Mouse (Mus musculus) kidney, postnatal 10 days (tissue): ENCODE results near the gene Zfp664.

Source experiments
- DNase-seq: peaks from one replicate; pipeline ENCODE4 v3.0.0; 2021; ENCODE audit warnings: mixed read lengths

Gene Zfp664

GRCm38 (mm10) chr5:124873096-124873495 lies 10.6 kb downstream of the Zfp664 start:
- DNase-seq, result no peak

- DNase-seq, result no peak
These were observed 11.6 kb downstream of the Zfp664 start for GRCm38 (mm10) chr5:124873890-124874601.

DNA sequence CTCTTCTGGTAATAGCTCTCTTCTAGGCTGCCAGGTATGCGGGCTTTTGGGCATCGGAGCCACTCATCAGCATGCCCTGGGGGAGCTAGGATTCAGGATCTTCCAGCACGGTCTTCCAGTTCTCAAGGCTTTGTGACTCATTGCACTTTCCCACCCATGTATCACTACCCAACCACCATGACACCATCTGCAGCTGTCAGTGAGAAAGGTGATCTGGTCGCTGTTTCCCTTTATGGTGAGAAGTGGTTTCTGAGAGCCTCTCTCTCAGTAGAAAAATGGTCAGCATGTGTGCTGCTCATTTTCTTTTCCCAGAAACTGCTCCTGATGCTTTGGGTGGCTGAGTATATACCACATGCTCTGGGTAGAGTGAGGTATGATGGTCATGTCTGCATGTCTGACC lies 16.8 kb downstream of the Zfp664 start:
- no peak for DNase-seq

DNA sequence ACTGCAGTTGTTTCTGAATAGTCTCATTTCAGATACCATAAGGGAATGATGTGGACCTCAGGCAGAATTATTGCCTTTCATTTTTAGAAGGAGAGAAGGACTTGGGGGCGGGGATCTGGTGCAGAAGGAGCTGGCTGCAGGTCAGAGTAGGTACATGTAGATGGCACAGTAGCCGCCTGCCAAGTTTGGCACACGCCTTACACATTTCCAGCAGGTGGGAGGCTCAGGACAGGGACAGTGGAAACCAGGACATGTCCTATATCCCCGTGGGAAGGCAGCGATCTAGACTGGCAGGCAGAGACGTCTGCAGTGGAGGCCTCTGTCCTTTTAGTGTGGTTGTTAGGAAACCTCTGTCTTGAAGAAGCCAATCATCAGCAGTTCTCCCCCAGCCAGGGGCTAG lies 17.3 kb downstream of the Zfp664 start:
- no peak for DNase-seq

DNA sequence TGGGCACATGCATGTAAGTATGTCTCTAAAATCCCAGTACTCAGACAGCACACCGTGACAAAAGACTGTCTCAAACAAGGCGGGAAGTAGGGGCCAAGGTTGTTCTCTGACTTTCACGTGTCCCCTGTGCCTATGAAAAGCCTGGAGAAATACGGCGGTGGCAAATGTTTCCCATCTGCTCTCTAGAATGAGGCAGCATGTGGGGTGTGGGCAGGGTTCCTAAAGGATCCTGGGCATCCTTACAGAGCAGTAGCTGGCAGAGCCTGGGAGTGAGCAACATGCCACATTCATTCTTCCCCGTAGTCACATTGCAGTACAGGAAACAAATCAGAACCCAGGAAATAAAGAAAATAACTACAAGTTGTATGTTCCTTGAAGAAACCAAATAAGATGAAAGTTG lies 21.4 kb downstream of the Zfp664 start:
- no peak for DNase-seq

DNA sequence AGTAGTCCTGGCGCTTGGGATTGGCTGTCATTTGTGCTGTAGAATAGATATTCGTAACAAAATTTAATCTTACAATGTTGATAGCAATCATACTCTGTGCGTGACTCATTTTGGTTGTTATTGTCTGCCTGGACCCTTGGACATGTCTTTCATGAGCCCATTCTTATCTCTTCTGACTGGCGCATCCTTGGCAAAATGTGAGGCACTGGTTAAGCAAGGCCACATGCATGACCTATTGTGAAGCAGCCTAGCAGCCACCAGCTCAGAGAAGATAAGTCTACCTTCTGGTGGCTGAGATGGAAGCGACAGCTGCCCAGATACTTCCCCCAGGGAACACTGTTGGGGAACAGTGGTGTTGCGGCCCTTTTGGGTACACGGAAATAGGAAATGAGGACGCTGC lies 26.2 kb downstream of the Zfp664 start:
- DNase-seq, result no peak

DNA sequence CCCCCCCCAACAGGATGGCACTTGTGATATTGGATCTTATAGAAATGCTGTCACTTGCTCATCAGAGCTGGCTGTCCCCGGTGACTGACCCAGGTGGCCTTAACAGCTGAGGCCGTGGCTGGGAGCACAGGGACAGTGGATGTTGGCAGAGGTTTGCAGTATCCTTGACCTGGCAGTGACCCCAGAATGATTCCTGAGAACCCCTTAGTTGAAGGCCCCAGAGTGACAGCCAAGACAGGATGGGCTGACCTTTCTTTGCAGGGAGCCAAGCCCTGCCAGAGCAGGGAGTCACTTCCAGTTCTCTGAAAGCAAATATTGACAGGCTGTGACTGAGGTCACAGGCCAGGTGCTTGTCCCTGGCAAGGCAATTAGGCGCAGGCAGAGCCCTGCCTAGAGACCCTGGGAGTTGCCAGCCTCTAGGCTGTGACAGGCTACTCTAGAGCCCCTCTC lies 29.5 kb downstream of the Zfp664 start:
- DNase-seq, result no peak

DNA sequence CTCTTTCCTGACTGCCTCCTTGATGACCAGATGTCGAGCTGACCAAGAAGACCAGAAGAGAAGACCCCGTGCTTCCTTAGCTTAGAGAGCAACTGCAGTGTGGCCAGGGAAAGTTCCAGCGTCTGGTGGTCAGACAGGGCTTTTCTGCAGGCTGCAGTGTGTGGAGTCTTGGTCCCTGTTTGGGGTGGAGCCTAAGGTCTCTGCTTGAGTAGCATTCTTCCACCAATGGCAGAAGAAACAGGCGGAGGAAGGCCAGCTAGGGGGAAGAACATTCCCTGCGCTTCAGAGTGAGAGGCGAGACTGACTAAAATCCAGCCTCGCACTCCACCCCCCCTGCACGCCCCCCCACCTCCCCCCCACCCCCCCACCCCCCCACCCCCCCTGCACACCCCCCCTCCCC lies 33.6 kb downstream of the Zfp664 start:
- peak; percentile 43 for DNase-seq

- peak; percentile 91 for DNase-seq
These were observed 37.6 kb downstream of the Zfp664 start for GRCm38 (mm10) chr5:124899945-124900631.

GRCm38 (mm10) chr5:124900738-124901490 lies 38.4 kb downstream of the Zfp664 start:
- DNase-seq, result no peak

- DNase-seq, result no peak
These were observed 39.2 kb downstream of the Zfp664 start for GRCm38 (mm10) chr5:124901675-124902074.

DNA sequence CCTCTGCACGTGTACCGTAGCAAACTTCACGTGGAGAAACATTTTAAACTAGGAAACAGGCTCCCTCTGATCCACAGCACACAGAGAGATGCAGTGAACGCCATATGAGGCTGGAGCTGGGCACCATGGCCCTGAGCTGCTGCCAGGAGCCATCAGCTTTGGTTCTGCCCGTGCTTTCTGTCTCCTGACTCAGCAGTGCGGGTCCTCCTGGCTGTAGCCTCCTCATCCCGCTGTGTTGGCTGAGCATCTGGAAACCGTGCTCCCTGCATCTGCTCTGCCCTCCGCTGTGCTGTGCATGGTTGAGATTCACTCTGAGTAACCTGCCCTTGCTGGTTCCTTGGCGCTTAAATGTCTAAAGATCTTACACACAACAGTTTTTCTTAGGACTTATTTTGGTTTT lies 39.7 kb downstream of the Zfp664 start:
- no peak for DNase-seq

- no peak for DNase-seq
These were observed 41.4 kb downstream of the Zfp664 start for GRCm38 (mm10) chr5:124903852-124904251.

GRCm38 (mm10) chr5:124906890-124907289 lies 44.4 kb downstream of the Zfp664 start:
- no peak for DNase-seq

DNA sequence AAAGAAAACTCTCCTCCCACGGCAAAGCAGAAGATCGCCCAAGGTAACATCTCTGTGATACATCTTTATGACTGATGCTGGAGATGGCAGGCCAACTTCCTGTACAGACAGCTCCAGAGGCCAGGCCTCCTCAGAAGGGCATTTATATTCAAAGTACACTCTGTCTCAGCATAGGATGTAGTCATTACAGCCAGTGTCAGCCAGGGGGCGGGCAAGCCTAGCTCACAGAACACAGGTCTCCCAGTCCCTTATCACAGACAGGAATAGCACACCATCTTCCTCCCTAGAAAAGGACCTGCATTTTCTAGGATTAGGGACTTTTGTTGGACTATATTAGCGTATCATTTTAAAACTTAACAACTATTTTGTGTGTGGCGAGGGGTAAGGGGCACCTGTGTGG lies 46.4 kb downstream of the Zfp664 start:
- peak; percentile 91 for DNase-seq

DNA sequence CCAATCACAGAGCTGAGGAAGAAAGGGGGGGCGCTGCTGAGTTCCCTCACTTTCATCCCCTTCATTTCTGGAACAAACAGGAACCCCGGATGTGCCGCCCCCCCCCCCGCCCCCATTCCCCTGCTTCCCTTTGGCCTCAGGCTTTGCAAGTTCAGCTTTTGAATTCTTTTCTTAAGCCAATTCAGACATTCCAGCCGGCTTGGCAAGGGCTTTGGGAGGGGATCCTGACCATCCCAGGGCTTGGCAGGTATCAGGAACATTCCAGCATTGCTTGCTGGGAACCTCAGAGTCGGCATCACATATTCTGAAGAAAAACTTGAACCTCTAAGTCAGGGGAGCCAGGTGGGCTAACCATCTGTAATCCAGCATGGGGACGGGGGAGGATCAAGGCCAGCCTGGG lies 49.8 kb downstream of the Zfp664 start:
- no peak for DNase-seq

DNA sequence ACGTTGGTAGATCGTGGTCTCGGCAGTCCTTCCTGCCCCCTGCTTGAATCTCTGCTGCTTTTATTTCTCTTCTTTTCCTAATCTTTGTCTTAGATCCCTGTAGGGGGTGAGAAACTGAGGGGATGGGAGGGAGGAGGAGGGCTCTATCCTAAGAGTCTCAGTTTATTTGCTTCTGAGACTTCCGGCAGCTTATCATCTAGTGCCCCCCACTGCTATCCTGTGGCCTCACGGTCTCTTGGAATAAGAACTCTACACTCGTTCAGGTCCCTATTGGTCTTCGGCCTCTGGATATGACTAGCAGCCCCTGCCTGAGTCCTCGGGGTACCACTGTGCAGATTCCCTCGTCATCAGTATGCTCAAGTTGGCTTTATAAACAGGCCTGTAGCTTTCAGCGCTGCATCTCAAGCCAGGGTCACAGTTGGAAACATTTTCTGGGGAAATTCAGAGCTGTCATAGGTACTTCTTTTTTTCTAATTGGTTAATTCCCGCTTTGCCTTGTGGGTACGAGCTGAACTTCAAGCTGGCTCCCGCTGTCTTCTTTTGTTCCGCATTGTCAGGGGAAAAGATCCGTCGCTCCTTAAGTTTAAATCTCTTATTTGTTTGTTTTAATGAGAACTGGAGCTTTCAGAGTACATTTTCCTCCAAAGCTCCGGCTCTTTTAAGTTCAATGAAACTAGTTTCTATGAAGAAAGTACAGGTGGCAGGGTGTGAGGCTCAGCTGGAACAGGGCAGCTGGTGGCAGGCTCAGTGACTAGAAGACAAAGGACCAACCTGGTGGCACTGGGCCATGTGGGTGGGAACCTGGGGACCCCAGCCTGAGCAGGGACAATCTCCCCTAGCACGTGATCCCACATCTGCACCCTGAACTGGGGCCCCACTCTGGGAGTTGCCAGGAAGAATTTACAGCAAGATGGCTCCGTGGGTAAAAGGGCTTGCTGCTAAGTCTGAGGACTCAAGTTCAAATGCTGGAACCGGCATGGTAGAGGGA lies 50.7 kb downstream of the Zfp664 start:
- no peak for DNase-seq

GRCm38 (mm10) chr5:124919798-124920197 lies 57.3 kb downstream of the Zfp664 start:
- no peak for DNase-seq

GRCm38 (mm10) chr5:124921410-124921809 lies 58.9 kb downstream of the Zfp664 start:
- DNase-seq, result no peak

DNA sequence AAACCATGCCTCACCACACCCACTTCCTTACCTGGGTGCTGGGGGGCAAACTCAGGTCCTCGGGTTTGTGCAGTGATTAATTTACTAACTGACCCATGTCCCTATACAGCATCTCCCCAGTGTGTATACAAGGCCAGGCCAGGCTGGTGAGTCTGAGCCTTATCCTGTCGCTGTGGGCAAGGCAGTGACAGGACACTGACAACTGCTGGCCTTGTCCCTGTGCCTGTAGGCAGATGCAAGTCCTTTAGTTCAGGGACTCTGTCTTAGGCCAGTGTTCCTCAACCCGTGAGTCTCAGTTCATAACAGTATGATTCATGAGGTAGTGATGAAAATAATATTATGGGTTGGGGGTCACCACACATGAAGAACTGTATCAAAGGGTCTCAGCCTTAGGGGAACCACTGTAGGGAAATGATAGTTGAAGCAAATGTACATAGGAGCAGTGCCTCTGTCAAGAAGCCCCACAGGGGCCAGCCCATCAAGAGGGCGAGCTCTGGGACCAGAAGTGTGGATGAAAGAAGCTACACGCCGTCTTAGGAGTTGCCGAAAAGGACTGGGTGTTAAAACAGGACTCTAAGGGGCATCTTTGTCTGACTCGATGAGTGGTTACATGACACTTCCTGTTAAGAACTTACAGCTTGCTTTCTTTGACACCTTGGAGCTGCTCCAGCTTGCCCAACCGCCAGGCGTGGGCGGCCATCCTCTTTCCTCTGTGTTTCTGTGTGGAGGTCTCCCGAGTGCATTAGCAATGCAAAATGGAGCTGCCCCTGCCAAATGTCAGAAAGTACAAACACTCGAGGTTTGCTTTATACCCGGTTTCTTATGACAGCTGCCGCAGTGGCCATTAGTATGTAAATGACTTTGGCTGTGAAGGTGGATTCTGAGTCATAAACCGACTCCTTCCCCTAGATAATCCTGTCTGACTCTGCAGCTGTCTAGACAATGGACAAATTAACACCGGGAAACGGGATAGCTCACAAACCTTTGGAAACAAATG lies 60.2 kb downstream of the Zfp664 start:
- peak; percentile 58 for DNase-seq

DNA sequence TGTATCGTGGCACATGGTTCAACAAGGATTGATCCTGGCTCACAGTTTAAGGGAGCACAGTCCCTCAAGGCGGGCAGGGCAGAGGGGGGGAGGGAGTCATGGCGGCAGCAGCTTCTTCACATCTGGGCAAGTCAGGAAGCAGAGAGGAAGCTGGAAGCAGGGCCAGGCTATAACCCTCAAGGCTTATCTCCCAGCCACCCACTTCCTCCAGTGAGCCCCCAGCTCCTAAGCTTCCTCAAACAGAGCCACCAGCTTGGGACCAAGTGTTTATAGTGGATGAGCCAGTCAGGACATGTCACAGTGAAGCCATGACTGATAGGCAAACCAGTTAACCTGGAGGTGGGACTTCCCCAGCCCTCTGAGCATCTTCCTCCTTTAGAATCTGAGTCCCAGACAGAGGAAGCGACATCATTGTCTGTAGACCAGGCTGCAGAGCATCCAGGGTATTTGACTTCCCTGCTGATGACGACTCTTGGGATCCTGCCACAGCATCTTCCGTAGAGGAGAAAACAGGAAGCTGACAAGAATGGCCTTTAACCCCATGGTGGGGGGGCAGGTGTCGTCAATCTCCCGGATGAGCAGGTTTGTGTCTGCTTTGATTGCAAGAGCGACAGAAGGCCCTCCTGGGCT lies 67.0 kb downstream of the Zfp664 start:
- DNase-seq, result peak; percentile 82
